Mouse (Mus musculus) erythroblast, embryonic 14.5 days (primary cell): ENCODE measurements around the gene Pltp. TPM values are rescaled to one million over a fixed set of nuclear protein-coding genes. Genes with fewer than 3 reads are reported as not detected.

Source experiments
- H3K27me3 ChIP-seq: 2 replicates; pipeline ENCODE4 v1.6.1; 2012; ENCODE audit warnings: inconsistent platforms; ENCODE audit not compliant: control insufficient read depth
- H3K36me3 ChIP-seq: 2 replicates; pipeline ENCODE4 v1.6.1; 2012; ENCODE audit warnings: mild to moderate bottlenecking, inconsistent platforms; ENCODE audit not compliant: control insufficient read depth
- H3K4me1 ChIP-seq: 2 replicates; pipeline ENCODE4 v1.6.1; 2012; ENCODE audit warnings: inconsistent platforms; ENCODE audit not compliant: control insufficient read depth
- H3K4me3 ChIP-seq: replicated peaks from 2 replicates; pipeline ENCODE3; 2012; ENCODE audit warnings: moderate library complexity, mild to moderate bottlenecking, inconsistent platforms
- H3K9me3 ChIP-seq: 2 replicates; pipeline ENCODE4 v1.6.1; 2012; ENCODE audit warnings: low read length, inconsistent platforms, mixed read lengths; ENCODE audit not compliant: control insufficient read depth
- GATA1 ChIP-seq: IDR thresholded peaks from 2 replicates; pipeline ENCODE4 v1.6.1; 2012; ENCODE audit warnings: low read length, inconsistent platforms, mixed read lengths
- TAL1 ChIP-seq: IDR thresholded peaks from 3 replicates; pipeline ENCODE4 v1.6.1; 2012; ENCODE audit warnings: low read length, inconsistent platforms, mixed read lengths
- polyA plus RNA-seq: library from polyadenylated mRNA; stranded (reverse); fragments of >175 nt; gene quantifications from 2 replicates; pipeline ENCODE4 v1.2.3, GENCODE M21; 2012

Gene Pltp
- polyA plus RNA-seq, 1 experiment = 0.32 TPM

GRCm38 (mm10) chr2:164822636-164823165 lies 34.8 kb downstream of the Pltp start, which contains the start of gene Zswim1:
TSS of gene Zswim1 (plus strand) at chr2:164822686.
- Histone ChIP-seq H3K27me3 (no peaks in the 10 kb centered on the region), H3K4me3 (peak within 1 kb of the TSS; percentile 82), H3K4me1 (peaks cover 50% of the 10 kb centered on the region), H3K36me3 (peaks cover 63% of the 10 kb centered on the region), H3K9me3 (peaks cover 5% of the 10 kb centered on the region; the same call in 1 of the 2 replicates)
- TF ChIP-seq TAL1 (no peak), GATA1 (no peak)

GRCm38 (mm10) chr2:164821060-164821459 lies 36.5 kb downstream of the Pltp start:
- Histone ChIP-seq H3K4me3 (no peak overlapping the region), H3K9me3 (peaks cover 5% of the 10 kb centered on the region; the same call in 1 of the 2 replicates), H3K27me3 (no peaks in the 10 kb centered on the region), H3K4me1 (peaks cover 46% of the 10 kb centered on the region), H3K36me3 (peaks cover 49% of the 10 kb centered on the region)
- TF ChIP-seq TAL1 (no peak), GATA1 (no peak)

GRCm38 (mm10) chr2:164817703-164818102 lies 39.8 kb downstream of the Pltp start:
- Histone ChIP-seq H3K4me3 (no peak overlapping the region), H3K4me1 (peaks cover 47% of the 10 kb centered on the region), H3K9me3 (no peaks in the 10 kb centered on the region), H3K27me3 (no peaks in the 10 kb centered on the region), H3K36me3 (peaks cover 53% of the 10 kb centered on the region)
- TF ChIP-seq TAL1 = no peak
- TF ChIP-seq GATA1 = no peak

- Histone ChIP-seq H3K9me3 (no peaks in the 10 kb centered on the region), H3K27me3 (no peaks in the 10 kb centered on the region), H3K36me3 (peaks cover 57% of the 10 kb centered on the region), H3K4me3 (no peak overlapping the region), H3K4me1 (peaks cover 42% of the 10 kb centered on the region)
- TF ChIP-seq GATA1 (no peak), TAL1 (no peak)
Measured at GRCm38 (mm10) chr2:164817206-164817605, 40.3 kb downstream of the Pltp start.

GRCm38 (mm10) chr2:164815821-164816220 lies 41.7 kb downstream of the Pltp start:
- H3K36me3 ChIP-seq = peaks cover 50% of the 10 kb centered on the region
- no peak overlapping the region for H3K4me3 ChIP-seq
- H3K27me3 ChIP-seq = no peaks in the 10 kb centered on the region
- peaks cover 31% of the 10 kb centered on the region for H3K4me1 ChIP-seq
- H3K9me3 ChIP-seq = no peaks in the 10 kb centered on the region
- no peak; the same call in 1 of the 2 replicates for TF ChIP-seq GATA1
- TF ChIP-seq TAL1 = no peak

GRCm38 (mm10) chr2:164815348-164815747 lies 42.2 kb downstream of the Pltp start:
- no peaks in the 10 kb centered on the region for H3K27me3 ChIP-seq
- H3K4me3 ChIP-seq = no peak overlapping the region
- peaks cover 31% of the 10 kb centered on the region for H3K4me1 ChIP-seq
- peaks cover 48% of the 10 kb centered on the region for H3K36me3 ChIP-seq
- TF ChIP-seq TAL1 = no peak
- H3K9me3 ChIP-seq = no peaks in the 10 kb centered on the region

- peaks cover 53% of the 10 kb centered on the region for H3K36me3 ChIP-seq
- H3K27me3 ChIP-seq = no peaks in the 10 kb centered on the region
- H3K4me1 ChIP-seq = peaks cover 33% of the 10 kb centered on the region
- no peak for TF ChIP-seq TAL1
- TF ChIP-seq GATA1 = no peak
- H3K4me3 ChIP-seq = no peak overlapping the region
- H3K9me3 ChIP-seq = no peaks in the 10 kb centered on the region
Measured at GRCm38 (mm10) chr2:164813557-164813956, 44.0 kb downstream of the Pltp start.

GRCm38 (mm10) chr2:164806614-164807013 lies 50.9 kb downstream of the Pltp start:
- H3K9me3 ChIP-seq = no peaks in the 10 kb centered on the region
- no peak overlapping the region for H3K4me3 ChIP-seq
- no peak for TF ChIP-seq TAL1
- peaks cover 48% of the 10 kb centered on the region for H3K4me1 ChIP-seq
- no peaks in the 10 kb centered on the region for H3K27me3 ChIP-seq
- H3K36me3 ChIP-seq = peaks cover 45% of the 10 kb centered on the region

- TF ChIP-seq TAL1 = no peak
- TF ChIP-seq GATA1 = no peak
- Histone ChIP-seq H3K27me3 (no peaks in the 10 kb centered on the region), H3K4me1 (peaks cover 50% of the 10 kb centered on the region), H3K36me3 (peaks cover 52% of the 10 kb centered on the region), H3K4me3 (peak overlapping the region; percentile 78), H3K9me3 (no peaks in the 10 kb centered on the region)
Measured at GRCm38 (mm10) chr2:164805332-164805718, 52.2 kb downstream of the Pltp start.
